ENCODE assay signal across 8 mouse cellular contexts in genomic region chr13:71962661-71963355, GRCm38 (mm10). TPM values are rescaled to one million over a fixed set of nuclear protein-coding genes. Genes with fewer than 3 reads are reported as not detected.
DNase-seq lines count a peak whose midpoint lies in the region; ATAC-seq and TF ChIP-seq lines count a peak whose summit lies in the region.
"Had no signal": no experiment of that assay in that cellular context is flagged by ENCODE, and none has a peak within 500 bp of the region (broad histone marks: within the 10 kb centered on the region; RNA-seq: fewer than 3 reads in every experiment).

No protein-coding gene starts in this region.

- H3K27ac ChIP-seq in heart, embryonic 13.5 days (replicated peaks), result peak overlapping the region; percentile 82
- no peak overlapping the region for H3K27ac ChIP-seq in liver, embryonic 12.5 days

- peak overlapping the region; percentile 88 for H3K9ac ChIP-seq in heart, embryonic 13.5 days
- no peak overlapping the region for H3K9ac ChIP-seq in liver, embryonic 12.5 days

- peaks cover 94% of the 10 kb centered on the region for H3K27me3 ChIP-seq in E14TG2a.4 (ENCODE audit: insufficient read depth, low read length)
- peaks cover 93% of the 10 kb centered on the region for H3K27me3 ChIP-seq in heart, embryonic 13.5 days (replicated peaks)
- peaks cover 100% of the 10 kb centered on the region for H3K27me3 ChIP-seq in liver, embryonic 12.5 days (replicated peaks)

- peak overlapping the region; percentile 73 for H3K4me3 ChIP-seq in E14TG2a.4 (replicated peaks; ENCODE audit: low read length)
- H3K4me3 ChIP-seq in heart, embryonic 13.5 days, result peak overlapping the region; percentile 65
- H3K4me3 ChIP-seq in liver, embryonic 12.5 days, result peak overlapping the region; percentile 32

- H3K9me3 ChIP-seq in E14TG2a.4 (ENCODE audit: low read length), result no peaks in the 10 kb centered on the region
- H3K9me3 ChIP-seq in heart, embryonic 13.5 days, result no peaks in the 10 kb centered on the region
- H3K9me3 ChIP-seq in liver, embryonic 12.5 days (replicated peaks), result no peaks in the 10 kb centered on the region

- peak; percentile 45 for DNase-seq in NIH3T3 (ENCODE audit: low read depth)
- DNase-seq in yolk sac, embryonic 10.5 days (ENCODE audit: low spot score), result peak; percentile 43
- DNase-seq in cerebellum, adult 11 months, result no peak
- DNase-seq in left cerebral cortex, adult 8-10 months (ENCODE audit: low spot score in 2 of 2), result no peak

- no peak for TF ChIP-seq CTCF in E14TG2a.4 (conservative IDR thresholded peaks at IDR 0.05; ENCODE audit: low read length)

- H3K4me1 ChIP-seq in E14TG2a.4 (replicated peaks; ENCODE audit: low read depth, low read length), result peaks cover 52% of the 10 kb centered on the region
- H3K4me1 ChIP-seq in heart, embryonic 13.5 days, result peaks cover 44% of the 10 kb centered on the region
- H3K4me1 ChIP-seq in liver, embryonic 12.5 days, result no peaks in the 10 kb centered on the region

- H3K36me3 ChIP-seq in E14TG2a.4 (ENCODE audit: insufficient read depth, low read length), result no peaks in the 10 kb centered on the region
- no peaks in the 10 kb centered on the region for H3K36me3 ChIP-seq in heart, embryonic 13.5 days
- no peaks in the 10 kb centered on the region for H3K36me3 ChIP-seq in liver, embryonic 12.5 days

- ATAC-seq in heart, embryonic 13.5 days (ENCODE audit: extremely low read depth, insufficient number of reproducible peaks, low FRiP score, low TSS enrichment), result no peak
- ATAC-seq in liver, embryonic 12.5 days, result no peak

- H3K4me2 ChIP-seq in heart, embryonic 13.5 days, result peak overlapping the region; percentile 81
- H3K4me2 ChIP-seq in liver, embryonic 12.5 days, result peak overlapping the region; percentile 59

- WGBS in heart, embryonic 13.5 days, result under 1% methylated on average over 54 of the region's 55 CpGs
- WGBS in liver, embryonic 12.5 days (ENCODE audit: insufficient replicate concordance), result 1% methylated on average over 55 of the region's 55 CpGs

RNA-seq across cellular contexts. Expression of gene Irx1, which starts 0.7 kb away (rescaled TPM):
- 1.7 and 2.8 TPM in 2 replicates for polyA plus RNA-seq in heart, embryonic 13.5 days (2015; fragmentation: Nextera tagmentation; extraction: Ambion mirVana)
- 0.12 TPM in 1 of 2 replicates, not detected in the other for polyA plus RNA-seq in liver, embryonic 12.5 days (2016; fragmentation: Nextera tagmentation; extraction: Ambion mirVana)
- total RNA-seq in left cerebral cortex, adult 8-10 months (2022), result under 1 TPM; 0.27 to 0.93 (median 0.60) TPM
- total RNA-seq: neutrophil, adult 5-6 weeks had no signal

Comparison
In these comparisons a context has a peak if more than half of its experiments do, and no peak if none do; other contexts are left out.
1. DNase-seq: peak in NIH3T3 (single experiment) and yolk sac, embryonic 10.5 days (single experiment); none in cerebellum, adult 11 months (single experiment) and left cerebral cortex, adult 8-10 months (0 of 2).
2. Peak in every context shown above with its lines, with median percentiles within 50 percentile points of each other: H3K4me3 ChIP-seq.